Mouse (Mus musculus): Measurements from ENCODE around the gene Rbfox3.

The Rbfox3 gene

GRCm38 (mm10) chr11:118729373-118729772 is 182.0 kb downstream of the Rbfox3 start:
- DNase-seq (ENCODE audit: low read depth, low spot score), result peak; percentile 36

- no peak for DNase-seq (ENCODE audit: low read depth, low spot score)
These were observed 182.6 kb downstream of the Rbfox3 start for GRCm38 (mm10) chr11:118728797-118729196.

- peak; percentile 28 for DNase-seq (ENCODE audit: low read depth, low spot score)
These were observed 183.3 kb downstream of the Rbfox3 start for GRCm38 (mm10) chr11:118728083-118728551.

- DNase-seq (ENCODE audit: low read depth, low spot score), result no peak
These were observed 185.0 kb downstream of the Rbfox3 start for GRCm38 (mm10) chr11:118726430-118726829.

GRCm38 (mm10) chr11:118724423-118724822 is 187.0 kb downstream of the Rbfox3 start:
- DNase-seq (ENCODE audit: low read depth, low spot score), result no peak

- DNase-seq (ENCODE audit: low read depth, low spot score), result no peak
These were observed 188.2 kb downstream of the Rbfox3 start for GRCm38 (mm10) chr11:118723166-118723565.

- no peak for DNase-seq (ENCODE audit: low read depth, low spot score)
These were observed 189.5 kb downstream of the Rbfox3 start for GRCm38 (mm10) chr11:118721898-118722297.

- DNase-seq (ENCODE audit: low read depth, low spot score), result no peak
These were observed 196.5 kb downstream of the Rbfox3 start for GRCm38 (mm10) chr11:118714601-118715524.

- no peak for DNase-seq (ENCODE audit: low read depth, low spot score)
These were observed 198.6 kb downstream of the Rbfox3 start for GRCm38 (mm10) chr11:118712761-118713160.

- DNase-seq (ENCODE audit: low read depth, low spot score), result no peak
These were observed 199.3 kb downstream of the Rbfox3 start for GRCm38 (mm10) chr11:118712058-118712457.

- DNase-seq (ENCODE audit: low read depth, low spot score), result no peak
These were observed 201.4 kb downstream of the Rbfox3 start for GRCm38 (mm10) chr11:118710035-118710434.

GRCm38 (mm10) chr11:118696226-118696930 is 215.0 kb downstream of the Rbfox3 start:
- no peak for DNase-seq (ENCODE audit: low read depth, low spot score)

- no peak for DNase-seq (ENCODE audit: low read depth, low spot score)
These were observed 218.1 kb downstream of the Rbfox3 start for GRCm38 (mm10) chr11:118693276-118693675.

GRCm38 (mm10) chr11:118690262-118690661 is 221.1 kb downstream of the Rbfox3 start:
- DNase-seq (ENCODE audit: low read depth, low spot score), result no peak

GRCm38 (mm10) chr11:118685397-118685796 is 226.0 kb downstream of the Rbfox3 start:
- peak; percentile 33 for DNase-seq (ENCODE audit: low read depth, low spot score)

GRCm38 (mm10) chr11:118684665-118685064 is 226.7 kb downstream of the Rbfox3 start:
- no peak for DNase-seq (ENCODE audit: low read depth, low spot score)

GRCm38 (mm10) chr11:118680699-118681098 is 230.7 kb downstream of the Rbfox3 start:
- DNase-seq (ENCODE audit: low read depth, low spot score), result no peak

GRCm38 (mm10) chr11:118679736-118680410 is 231.5 kb downstream of the Rbfox3 start:
- no peak for DNase-seq (ENCODE audit: low read depth, low spot score)

GRCm38 (mm10) chr11:118678515-118679104 is 232.8 kb downstream of the Rbfox3 start:
- no peak for DNase-seq (ENCODE audit: low read depth, low spot score)

GRCm38 (mm10) chr11:118677277-118677676 is 234.1 kb downstream of the Rbfox3 start:
- DNase-seq (ENCODE audit: low read depth, low spot score), result no peak

- DNase-seq (ENCODE audit: low read depth, low spot score), result no peak
These were observed 235.0 kb downstream of the Rbfox3 start for GRCm38 (mm10) chr11:118676364-118676763.
